Mouse (Mus musculus) stomach, postnatal 0 days (tissue): Measurements from ENCODE around the gene Pdcd6. TPM values are rescaled to one million over a fixed set of nuclear protein-coding genes. Genes with fewer than 3 reads are reported as not detected.
A peak's percentile ranks its signal among the peaks of the same experiment; 100 is the strongest.

Experiments
- ATAC-seq: fragments of 200-750 bp; cut with Nextera tagmentation; 2 replicates; pipeline ENCODE4 v1.8.0; 2017; ENCODE audit not compliant: low FRiP score, low TSS enrichment
- DNase-seq: peaks from one replicate; pipeline ENCODE4 v3.0.0-alpha.2; 2016; ENCODE audit warnings: low spot score
- H3K27ac ChIP-seq: fragments of 300-500 bp; sonication (generic); replicated peaks from 2 replicates; pipeline ENCODE4 v1.5.1; 2014; ENCODE audit warnings: mild to moderate bottlenecking, control low read depth
- H3K27me3 ChIP-seq: fragments of 300-500 bp; sonication (generic); 2 replicates; pipeline ENCODE4 v1.6.1; 2014; ENCODE audit warnings: low read length; ENCODE audit not compliant: control insufficient read depth, insufficient read depth
- H3K36me3 ChIP-seq: fragments of 300-500 bp; sonication (generic); 2 replicates; pipeline ENCODE4 v1.6.1; 2014; ENCODE audit warnings: low read length, mixed read lengths; ENCODE audit not compliant: control insufficient read depth, insufficient read depth
- H3K4me1 ChIP-seq: fragments of 300-500 bp; sonication (generic); replicated peaks from 2 replicates; pipeline ENCODE4 v1.6.1; 2014; ENCODE audit warnings: antibody characterized with exemption; ENCODE audit not compliant: control insufficient read depth, insufficient read depth
- H3K4me2 ChIP-seq: fragments of 300-500 bp; sonication (generic); replicated peaks from 2 replicates; pipeline ENCODE4 v1.6.1; 2014; ENCODE audit warnings: low read depth, mild to moderate bottlenecking, control low read depth, moderate library complexity
- H3K4me3 ChIP-seq: fragments of 300-500 bp; sonication (generic); 2 replicates; pipeline ENCODE4 v1.5.1; 2014; ENCODE audit warnings: low read depth, low read length, control low read depth
- H3K9ac ChIP-seq: fragments of 300-500 bp; sonication (generic); 2 replicates; pipeline ENCODE4 v1.6.1; 2014; ENCODE audit warnings: mild to moderate bottlenecking, low read length, control low read depth, mixed read lengths
- H3K9me3 ChIP-seq: fragments of 300-500 bp; sonication (generic); 2 replicates; pipeline ENCODE4 v1.6.1; 2016; ENCODE audit warnings: low read length; ENCODE audit not compliant: control insufficient read depth
- CTCF ChIP-seq: IDR thresholded peaks from 2 replicates; pipeline ENCODE4 v1.5.1; 2016; ENCODE audit warnings: antibody characterized with exemption, low read depth, mild to moderate bottlenecking, moderate library complexity
- EP300 ChIP-seq: optimal IDR thresholded peaks from 2 replicates; pipeline ENCODE3; 2016; ENCODE audit warnings: antibody characterized with exemption
- WGBS: fragments of 180-500 bp; shearing (Covaris S2); extraction: QIAGEN DNeasy Blood & Tissue Kit; methylation state at CpG from one replicate; pipeline ENCODE4 v1.1.7; 2014; 5-methylcytosine and 5-hydroxymethylcytosine counted together
- polyA plus RNA-seq: library from polyadenylated mRNA; unstranded; fragments of >200 nt; fragmentation: Nextera tagmentation; extraction: Ambion mirVana; gene quantifications from 2 replicates; pipeline ENCODE4 v1.2.1, GENCODE M21; 2015

Gene Pdcd6
- polyA plus RNA-seq, 1 experiment from 2014 or later = 138 TPM

DNA sequence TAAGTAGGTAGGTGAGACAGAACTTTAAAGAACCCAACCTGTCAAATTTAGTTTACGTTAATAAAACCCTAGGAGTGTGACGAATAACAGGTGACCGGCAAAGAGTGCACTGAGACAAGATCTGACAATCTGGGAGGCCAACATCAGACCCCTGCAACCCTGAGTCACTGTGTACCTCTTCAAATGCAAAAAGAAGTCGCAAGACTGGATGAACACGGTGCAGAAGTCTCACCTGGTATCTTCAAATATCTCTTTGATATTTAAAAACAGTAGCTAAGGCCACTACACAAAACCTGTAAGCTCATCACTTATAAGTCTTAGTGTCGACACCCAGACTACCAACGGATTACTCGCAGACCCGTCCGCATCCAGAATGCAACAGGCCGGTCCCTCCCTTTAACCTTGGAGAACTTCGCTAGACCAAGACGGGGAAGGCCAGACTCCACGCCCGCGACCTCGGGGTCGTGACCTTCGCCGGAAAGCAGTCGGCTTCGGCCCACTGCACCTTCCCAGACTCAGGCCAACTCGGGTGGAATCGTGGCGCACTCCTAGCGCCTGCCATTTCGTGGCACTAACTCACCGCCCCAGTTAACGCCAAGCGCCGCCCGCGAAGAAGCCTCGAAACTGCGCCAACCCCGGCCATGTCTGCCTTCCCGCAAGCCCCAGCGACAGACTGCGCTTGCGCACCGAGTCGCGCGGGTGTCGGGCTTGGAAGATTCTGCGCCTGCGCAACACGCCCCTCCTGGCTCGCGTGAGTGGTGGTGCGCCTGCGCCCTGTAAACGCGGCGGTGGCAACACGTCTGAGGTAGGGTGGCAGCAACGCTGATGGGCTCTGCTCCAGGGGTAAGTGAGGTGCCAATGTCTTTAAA, 32.4 kb upstream of the Pdcd6 start, which contains the start of the genes Sdha and Ccdc127:
Gene Sdha, minus strand, starts transcription at position 715 of the 869 bp plus-strand sequence.
Gene Ccdc127, plus strand, starts transcription at position 744 of the 869 bp plus-strand sequence.
- peak within 1 kb of the TSS; percentile 89 for H3K9ac ChIP-seq
- H3K4me1 ChIP-seq = 0 out of 2 replicates have a peak, but pooled peaks cover 2% of the 10 kb centered on the region
- H3K9me3 ChIP-seq = no peaks in the 10 kb centered on the region
- H3K36me3 ChIP-seq = 0 out of 2 replicates have a peak, but pooled peaks cover 2% of the 10 kb centered on the region
- H3K27ac ChIP-seq = peak within 1 kb of the TSS; percentile 91
- H3K27me3 ChIP-seq = no peaks in the 10 kb centered on the region
- no peak for TF ChIP-seq EP300
- peak; percentile 45 for TF ChIP-seq CTCF
- under 1% methylated on average over 57 of the region's 57 CpGs for WGBS
- H3K4me3 ChIP-seq = peak within 1 kb of the TSS; percentile 78
- DNase-seq (peak; percentile 99), ATAC-seq (peak; percentile 97)
- peak within 1 kb of the TSS; percentile 71 for H3K4me2 ChIP-seq

DNA sequence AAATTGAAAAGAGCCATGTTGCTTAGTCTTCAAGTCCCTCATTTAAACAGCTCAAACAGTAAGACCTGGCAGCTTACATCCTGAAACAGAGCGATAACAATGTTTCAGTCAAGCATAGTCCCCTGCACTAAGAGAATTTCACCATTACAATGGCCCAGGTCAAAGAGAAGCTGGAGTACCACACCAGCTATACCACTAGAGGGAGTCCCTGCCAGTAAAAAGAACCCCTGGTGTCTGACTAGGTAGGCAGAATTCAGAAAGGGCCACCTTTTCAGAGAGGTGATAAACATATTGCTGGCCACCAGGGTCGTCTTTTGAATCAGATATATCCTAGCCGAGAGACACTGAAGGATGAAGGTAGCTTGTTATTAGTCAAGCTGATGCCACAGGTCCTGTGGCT, 23.7 kb upstream of the Pdcd6 start:
- Histone ChIP-seq H3K27ac (no peak overlapping the region), H3K9ac (no peak overlapping the region), H3K4me3 (no peak overlapping the region), H3K27me3 (no peaks in the 10 kb centered on the region), H3K4me1 (no peaks in the 10 kb centered on the region), H3K36me3 (peaks cover 13% of the 10 kb centered on the region), H3K9me3 (no peaks in the 10 kb centered on the region), H3K4me2 (no peak overlapping the region)
- WGBS = 42% methylated on average over 3 of the region's 3 CpGs
- peak; percentile 81 for ATAC-seq
- peak; percentile 50 for DNase-seq
- TF ChIP-seq EP300 (no peak), CTCF (peak; percentile 85)

DNA sequence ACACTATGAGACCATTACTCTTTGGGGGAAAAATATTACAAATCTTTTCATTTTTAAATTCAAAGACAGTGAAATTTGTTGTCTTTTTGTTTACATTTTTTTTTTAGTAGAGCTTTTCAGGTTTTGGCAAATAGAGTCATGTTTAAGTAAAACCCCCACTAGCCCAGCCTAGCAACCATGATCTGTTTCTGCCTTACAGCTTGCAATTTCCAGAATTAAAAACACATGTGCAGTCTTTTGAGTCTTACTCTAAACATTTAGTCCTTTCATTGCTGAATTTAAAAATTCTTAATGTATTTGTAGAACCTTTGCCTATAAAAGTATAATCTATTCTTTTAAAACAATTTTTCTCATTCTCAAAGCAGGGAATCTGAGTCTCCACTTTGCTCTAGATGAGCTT, 11.9 kb upstream of the Pdcd6 start:
- Histone ChIP-seq H3K4me2 (no peak overlapping the region), H3K4me3 (no peak overlapping the region), H3K27me3 (no peaks in the 10 kb centered on the region), H3K9ac (no peak overlapping the region), H3K27ac (no peak overlapping the region), H3K4me1 (no peaks in the 10 kb centered on the region), H3K36me3 (peaks cover 32% of the 10 kb centered on the region), H3K9me3 (no peaks in the 10 kb centered on the region)
- ATAC-seq (no peak), DNase-seq (no peak)
- TF ChIP-seq EP300 (no peak), CTCF (no peak)

DNA sequence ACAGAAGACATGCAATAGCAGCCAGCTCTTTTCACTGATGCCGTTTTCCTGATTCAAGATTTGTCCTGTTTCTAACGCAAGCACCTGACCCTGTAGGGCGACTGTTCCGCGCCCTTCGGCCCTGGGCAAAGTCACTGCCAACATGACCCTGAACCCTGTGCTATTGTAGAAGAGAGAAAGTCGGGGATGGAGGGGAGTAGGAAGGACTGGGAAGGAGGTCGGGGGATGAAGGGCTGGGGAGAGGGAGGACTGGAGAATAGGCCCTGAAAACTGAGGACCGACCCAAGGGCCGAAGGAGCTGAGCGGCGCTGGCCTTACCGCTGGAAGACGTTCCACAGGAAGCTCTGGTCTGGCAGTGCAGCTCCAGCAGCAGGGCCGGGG, 601 bp downstream of the Pdcd6 start:
- H3K9ac ChIP-seq = peak overlapping the region; percentile 91
- WGBS = 2% methylated on average over 15 of the region's 15 CpGs
- DNase-seq (no peak), ATAC-seq (no peak; the same call in 1 of the 2 replicates)
- no peaks in the 10 kb centered on the region for H3K27me3 ChIP-seq
- peaks cover 3% of the 10 kb centered on the region; the same call in 1 of the 2 replicates for H3K36me3 ChIP-seq
- peak overlapping the region; percentile 89 for H3K27ac ChIP-seq
- peak overlapping the region; percentile 89 for H3K4me3 ChIP-seq
- H3K4me1 ChIP-seq = no peaks in the 10 kb centered on the region
- H3K9me3 ChIP-seq = no peaks in the 10 kb centered on the region
- TF ChIP-seq CTCF = no peak
- no peak for TF ChIP-seq EP300
- H3K4me2 ChIP-seq = peak overlapping the region; percentile 78

DNA sequence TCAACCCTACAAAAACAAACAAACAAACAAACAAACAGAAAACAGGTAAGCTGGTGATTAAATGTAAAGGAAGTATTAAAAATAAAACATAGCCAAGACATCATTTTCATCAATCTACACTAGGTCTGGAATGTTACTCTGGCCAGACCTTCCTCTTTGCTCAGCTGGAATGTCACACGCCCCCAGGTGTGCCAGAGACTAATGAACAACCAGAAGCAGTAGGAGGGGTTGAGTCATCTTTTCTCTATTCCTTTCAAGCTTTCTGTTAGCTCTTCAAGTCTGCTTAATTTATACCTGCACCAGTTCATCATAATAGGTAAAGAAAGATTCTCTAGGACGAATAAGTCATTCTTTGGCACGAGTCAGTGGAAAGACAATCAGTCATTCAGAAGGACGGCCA, 994 bp downstream of the Pdcd6 start:
- Histone ChIP-seq H3K4me2 (peak overlapping the region; percentile 78), H3K9ac (peak overlapping the region; percentile 91), H3K36me3 (peaks cover 3% of the 10 kb centered on the region; the same call in 1 of the 2 replicates), H3K27me3 (no peaks in the 10 kb centered on the region), H3K27ac (peak overlapping the region; percentile 89), H3K9me3 (no peaks in the 10 kb centered on the region), H3K4me3 (peak overlapping the region; percentile 89), H3K4me1 (no peaks in the 10 kb centered on the region)
- no peak for DNase-seq
- WGBS = 9% methylated on average over 4 of the region's 4 CpGs
- TF ChIP-seq CTCF (no peak), EP300 (no peak)
- ATAC-seq = no peak

DNA sequence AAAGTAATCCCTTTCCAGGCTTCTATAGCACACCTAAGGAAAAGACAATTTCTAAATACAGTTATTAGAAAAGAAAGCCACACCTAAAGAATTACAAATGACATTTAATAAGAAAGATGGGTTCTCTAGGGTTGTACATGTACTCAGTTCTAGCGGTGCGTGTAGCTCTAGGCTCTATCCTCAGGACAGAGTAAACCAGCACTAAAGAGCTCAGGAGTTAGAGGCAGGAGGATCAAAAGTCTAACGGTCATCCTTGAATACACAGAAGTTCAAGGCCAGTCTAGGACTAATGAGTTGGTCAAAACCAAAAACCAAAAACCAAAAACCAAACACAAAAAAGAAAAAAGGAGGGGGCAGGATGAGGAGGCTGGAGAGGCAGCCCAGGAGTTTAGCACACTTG, 2.8 kb downstream of the Pdcd6 start:
- no peaks in the 10 kb centered on the region for H3K4me1 ChIP-seq
- DNase-seq (no peak), ATAC-seq (no peak)
- peaks cover 4% of the 10 kb centered on the region; the same call in 1 of the 2 replicates for H3K36me3 ChIP-seq
- H3K27ac ChIP-seq = no peak overlapping the region
- H3K4me2 ChIP-seq = no peak overlapping the region
- no peak overlapping the region for H3K9ac ChIP-seq
- WGBS = 92% methylated on average over 3 of the region's 3 CpGs
- H3K4me3 ChIP-seq = no peak overlapping the region
- H3K27me3 ChIP-seq = no peaks in the 10 kb centered on the region
- TF ChIP-seq EP300 = no peak
- TF ChIP-seq CTCF = no peak
- H3K9me3 ChIP-seq = no peaks in the 10 kb centered on the region
